8 mouse cellular contexts compared by ENCODE assay signal in the genomic region with DNA sequence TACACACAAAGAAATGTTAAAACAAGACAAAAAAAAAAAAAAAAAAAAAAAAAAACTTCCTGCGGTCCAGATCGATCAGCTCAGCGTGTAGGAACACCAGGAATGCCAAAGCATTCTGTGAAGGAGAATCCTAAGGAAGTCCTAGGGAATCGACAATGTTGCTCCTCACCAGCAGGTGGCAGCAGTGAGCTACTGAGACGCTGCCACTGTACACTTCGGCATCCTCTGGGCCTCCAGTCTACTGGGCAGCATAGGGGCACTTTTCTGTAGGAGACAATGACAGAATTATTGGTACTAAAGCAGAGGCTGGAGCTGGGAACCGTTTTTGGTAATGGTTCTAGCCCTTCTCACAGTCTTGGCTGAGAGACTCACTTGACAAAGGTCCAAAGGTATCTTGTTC. TPM values are rescaled to one million over a fixed set of nuclear protein-coding genes. Genes with fewer than 3 reads are reported as not detected.
DNase-seq lines count a peak whose midpoint lies in the region; ATAC-seq lines count a peak whose summit lies in the region.

No protein-coding gene starts in this region.

- no peak overlapping the region for H3K27ac ChIP-seq in intestine, embryonic 15.5 days

- no peak overlapping the region for H3K4me2 ChIP-seq in intestine, embryonic 15.5 days (replicated peaks)

- no peaks in the 10 kb centered on the region for H3K27me3 ChIP-seq in intestine, embryonic 15.5 days (replicated peaks)

- WGBS in intestine, embryonic 15.5 days = 0% methylated on average over 7 of the region's 7 CpGs

- H3K9me3 ChIP-seq in intestine, embryonic 15.5 days = no peaks in the 10 kb centered on the region

- H3K4me1 ChIP-seq in intestine, embryonic 15.5 days (replicated peaks) = peaks cover 9% of the 10 kb centered on the region; the same call in 1 of the 2 replicates

- intact Hi-C loops in left cerebral cortex, postnatal 14 days (cut with DNase I) = loop anchor here (1.0 kb wide), 2 partner anchors 40 to 61 kb away; no protein-coding TSS in a partner anchor

- peak; percentile 85 for ATAC-seq in intestine, embryonic 15.5 days

- no peak overlapping the region for H3K4me3 ChIP-seq in intestine, embryonic 15.5 days (replicated peaks)

- no peak overlapping the region for H3K9ac ChIP-seq in intestine, embryonic 15.5 days

- peak; percentile 82 for DNase-seq in adrenal gland, adult 2 months
- peak; percentile 75 for DNase-seq in embryo, embryonic 9.5 days (ENCODE audit: extremely low spot score)
- DNase-seq in gastrocnemius, postnatal 4 days (ENCODE audit: low spot score in 2 of 2) = peak; percentile 71 to 80
- DNase-seq in left cerebral cortex, postnatal 14 days (ENCODE audit: low spot score in 2 of 2) = peak; percentile 79 to 88
- DNase-seq in mesoderm, embryonic 11.5 days (ENCODE audit: low read depth, low spot score) = peak; percentile 91
- DNase-seq in right cerebral cortex, postnatal 25 days = peak; percentile 77
- DNase-seq in urinary bladder, postnatal 36 days (ENCODE audit: low spot score in 2 of 2) = peak; percentile 77 to 83

- H3K36me3 ChIP-seq in intestine, embryonic 15.5 days = no peaks in the 10 kb centered on the region

RNA-seq across cellular contexts. Expression of gene Sp7, which starts 14.6 kb away (rescaled TPM):
- under 1 TPM; 0.09 to 0.14 TPM for total RNA-seq in adrenal gland, adult 2 months (2021)
- 0.50 and 0.55 TPM in 2 replicates for polyA plus RNA-seq in adrenal gland, adult 2 months (2012; rRNA removed)
- under 1 TPM; 0.18 to 0.22 TPM for total RNA-seq in gastrocnemius, postnatal 4 days (2021)
- 0.59 and 0.68 TPM in 2 replicates for polyA plus RNA-seq in intestine, embryonic 15.5 days (2015; fragmentation: Nextera tagmentation; extraction: Ambion mirVana)
- under 1 TPM; 0.26 to 0.53 TPM for total RNA-seq in left cerebral cortex, postnatal 14 days (2021)

RNA-seq across cellular contexts. Expression of gene Sp1, which starts 24.4 kb away (rescaled TPM):
- 10 to 100 TPM; 71.7 to 72.1 TPM for total RNA-seq in adrenal gland, adult 2 months (2021)
- polyA plus RNA-seq in adrenal gland, adult 2 months (2012; rRNA removed) = 8.5 and 11.1 TPM in 2 replicates
- total RNA-seq in gastrocnemius, postnatal 4 days (2021) = 10 to 100 TPM; 54.9 to 69.9 TPM
- polyA plus RNA-seq in intestine, embryonic 15.5 days (2015; fragmentation: Nextera tagmentation; extraction: Ambion mirVana) = 9.0 and 9.6 TPM in 2 replicates
- total RNA-seq in left cerebral cortex, postnatal 14 days (2021) = 10 to 100 TPM; 23.2 to 24.5 TPM

RNA-seq across cellular contexts. Expression of gene Aaas, which starts 31.0 kb away (rescaled TPM):
- 10 to 100 TPM; 16.8 to 18.1 TPM for total RNA-seq in adrenal gland, adult 2 months (2021)
- 44.9 and 46.6 TPM in 2 replicates for polyA plus RNA-seq in adrenal gland, adult 2 months (2012; rRNA removed)
- total RNA-seq in gastrocnemius, postnatal 4 days (2021) = 10 to 100 TPM; 14.0 to 14.3 TPM
- 58.2 and 62.7 TPM in 2 replicates for polyA plus RNA-seq in intestine, embryonic 15.5 days (2015; fragmentation: Nextera tagmentation; extraction: Ambion mirVana)
- total RNA-seq in left cerebral cortex, postnatal 14 days (2021) = 10 to 100 TPM; 17.5 to 18.8 TPM

RNA-seq across cellular contexts. Expression of gene Myg1, which starts 50.1 kb away (rescaled TPM):
- 10 to 100 TPM; 54.1 to 60.3 TPM for total RNA-seq in adrenal gland, adult 2 months (2021)
- polyA plus RNA-seq in adrenal gland, adult 2 months (2012; rRNA removed) = 73.3 and 77.5 TPM in 2 replicates
- total RNA-seq in gastrocnemius, postnatal 4 days (2021) = 10 to 100 TPM; 31.0 to 35.1 TPM
- 77.8 and 88.4 TPM in 2 replicates for polyA plus RNA-seq in intestine, embryonic 15.5 days (2015; fragmentation: Nextera tagmentation; extraction: Ambion mirVana)
- total RNA-seq in left cerebral cortex, postnatal 14 days (2021) = 10 to 100 TPM; 48.2 to 51.4 TPM

RNA-seq across cellular contexts. Expression of gene Pfdn5, which starts 55.7 kb away (rescaled TPM):
- 100 to 1,000 TPM; 416 to 441 TPM for total RNA-seq in adrenal gland, adult 2 months (2021)
- 19.1 and 19.8 TPM in 2 replicates for polyA plus RNA-seq in adrenal gland, adult 2 months (2012; rRNA removed)
- total RNA-seq in gastrocnemius, postnatal 4 days (2021) = 100 to 1,000 TPM; 331 to 348 TPM
- 306 and 309 TPM in 2 replicates for polyA plus RNA-seq in intestine, embryonic 15.5 days (2015; fragmentation: Nextera tagmentation; extraction: Ambion mirVana)
- total RNA-seq in left cerebral cortex, postnatal 14 days (2021) = 100 to 1,000 TPM; 313 to 315 TPM
